20 mouse cellular contexts compared by ENCODE assay signal in the genomic region with DNA sequence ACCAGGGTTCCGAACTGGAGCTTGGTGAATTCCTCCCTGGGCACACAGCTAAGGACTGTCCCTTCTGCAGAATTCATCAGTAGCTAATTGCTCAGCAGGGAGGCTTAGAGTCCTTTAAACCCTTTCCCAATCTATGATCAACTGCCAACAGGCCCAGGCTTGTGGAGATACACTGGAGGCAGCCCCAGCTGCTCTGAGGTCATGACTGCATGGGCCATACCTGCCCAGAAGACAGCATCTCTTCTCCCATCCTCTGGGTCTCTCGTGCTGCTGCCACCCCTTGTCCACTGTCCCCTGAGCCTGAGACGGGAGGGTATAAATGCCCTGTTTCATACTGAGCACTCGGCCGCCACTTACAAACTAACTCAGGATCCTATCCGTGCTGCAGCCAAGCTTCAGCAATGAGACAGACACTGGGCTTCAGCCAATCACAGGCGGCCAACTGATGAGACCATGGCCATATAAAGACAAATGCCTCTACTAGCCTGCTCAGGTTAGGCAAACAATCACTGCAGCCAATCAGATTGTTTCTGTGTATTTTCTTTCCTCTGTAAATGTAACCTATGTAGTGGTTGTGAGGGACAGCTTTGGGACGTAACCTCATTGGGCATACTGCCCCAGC. TPM values are rescaled to one million over a fixed set of nuclear protein-coding genes. Genes with fewer than 3 reads are reported as not detected.
DNase-seq lines count a peak whose midpoint lies in the region; ATAC-seq and TF ChIP-seq lines count a peak whose summit lies in the region.
"Had no signal": no experiment of that assay in that cellular context is flagged by ENCODE, and none has a peak within 500 bp of the region (broad histone marks: within the 10 kb centered on the region; RNA-seq: fewer than 3 reads in every experiment).

No protein-coding gene starts in this region.

- no peak for TF ChIP-seq CTCF in E14TG2a.4 (conservative IDR thresholded peaks at IDR 0.05; ENCODE audit: low read length)
- no peak for TF ChIP-seq CTCF in ES-Bruce4 (IDR thresholded peaks at IDR 0.05; ENCODE audit: low read depth, low read length)

- H3K27ac ChIP-seq in liver, embryonic 13.5 days: no peak overlapping the region
- H3K27ac ChIP-seq in ES-Bruce4 (ENCODE audit: insufficient read depth, low read length): peak overlapping the region; percentile 20
- peak overlapping the region; percentile 38; the same call in 1 of the 2 replicates for H3K27ac ChIP-seq in limb, embryonic 15.5 days
- H3K27ac ChIP-seq: embryonic facial prominence, embryonic 10.5 days; forebrain, embryonic 12.5 days; heart, adult 2 months; heart, embryonic 15.5 days; hindbrain, embryonic 10.5 days; limb, embryonic 13.5 days had no signal

- WGBS in liver, embryonic 13.5 days (ENCODE audit: insufficient replicate concordance): 66% methylated on average over 8 of the region's 8 CpGs
- 59% methylated on average over 8 of the region's 8 CpGs for WGBS in limb, embryonic 15.5 days

- no peak overlapping the region for H3K4me2 ChIP-seq in liver, embryonic 13.5 days
- no peak overlapping the region for H3K4me2 ChIP-seq in limb, embryonic 15.5 days
- H3K4me2 ChIP-seq: forebrain, embryonic 12.5 days; heart, embryonic 15.5 days; limb, embryonic 13.5 days had no signal

- no peak overlapping the region; the same call in 1 of the 2 replicates for H3K9ac ChIP-seq in liver, embryonic 13.5 days
- peak overlapping the region; percentile 47 for H3K9ac ChIP-seq in ES-Bruce4 (ENCODE audit: low read depth, poor library complexity, severe bottlenecking)
- no peak overlapping the region for H3K9ac ChIP-seq in limb, embryonic 15.5 days
- H3K9ac ChIP-seq: forebrain, embryonic 12.5 days; heart, embryonic 15.5 days; limb, embryonic 13.5 days had no signal

- no peak for TF ChIP-seq POLR2A in ES-Bruce4 (IDR thresholded peaks at IDR 0.05; ENCODE audit: insufficient read depth, low read length)

- H3K9me3 ChIP-seq in liver, embryonic 13.5 days (replicated peaks): peaks cover 9% of the 10 kb centered on the region; the same call in 1 of the 2 replicates
- peaks cover 6% of the 10 kb centered on the region for H3K9me3 ChIP-seq in E14TG2a.4 (ENCODE audit: low read length)
- peaks cover 4% of the 10 kb centered on the region; the same call in 1 of the 2 replicates for H3K9me3 ChIP-seq in ES-Bruce4 (replicated peaks; ENCODE audit: control insufficient read depth, insufficient read depth, low read length, poor library complexity, severe bottlenecking)
- no peaks in the 10 kb centered on the region for H3K9me3 ChIP-seq in limb, embryonic 15.5 days
- H3K9me3 ChIP-seq: heart, embryonic 15.5 days had no signal

- TF ChIP-seq EP300 in ES-Bruce4 (IDR thresholded peaks at IDR 0.05; ENCODE audit: insufficient read depth, low read depth, low read length): no peak

- H3K36me3 ChIP-seq in liver, embryonic 13.5 days: no peaks in the 10 kb centered on the region; the same call in 1 of the 2 replicates
- H3K36me3 ChIP-seq in E14TG2a.4 (ENCODE audit: insufficient read depth, low read length) (no peaks in the 10 kb centered on the region), ES-Bruce4 (ENCODE audit: control insufficient read depth, insufficient read depth, low read length, poor library complexity, severe bottlenecking) (no peaks in the 10 kb centered on the region)
- no peaks in the 10 kb centered on the region for H3K36me3 ChIP-seq in limb, embryonic 15.5 days
- H3K36me3 ChIP-seq: embryonic facial prominence, embryonic 10.5 days; forebrain, embryonic 12.5 days; G1E; heart, embryonic 15.5 days; hindbrain, embryonic 10.5 days; limb, embryonic 13.5 days had no signal

- DNase-seq in liver, embryonic 13.5 days: no peak
- no peak for DNase-seq in liver
- no peak for DNase-seq in right cerebral cortex, postnatal 25 days
- DNase-seq in frontal cortex, postnatal 25 days (ENCODE audit: low spot score in 2 of 2): no peak
- DNase-seq: cerebellum, adult 2 months; cerebellum, postnatal 36 days; gastrocnemius, postnatal 14 days; heart, adult 2 months; kidney, adult 8-10 months; thymus, postnatal 14 days had no signal

- no peaks in the 10 kb centered on the region for H3K27me3 ChIP-seq in liver, embryonic 13.5 days
- H3K27me3 ChIP-seq in E14TG2a.4 (ENCODE audit: insufficient read depth, low read length): no peaks in the 10 kb centered on the region
- no peaks in the 10 kb centered on the region for H3K27me3 ChIP-seq in ES-Bruce4 (ENCODE audit: control insufficient read depth, insufficient read depth, low read length, poor library complexity, severe bottlenecking)
- H3K27me3 ChIP-seq in limb, embryonic 15.5 days: no peaks in the 10 kb centered on the region
- H3K27me3 ChIP-seq: forebrain, embryonic 12.5 days; heart, embryonic 15.5 days; limb, embryonic 13.5 days had no signal

- H3K4me3 ChIP-seq in liver, embryonic 13.5 days (replicated peaks): no peak overlapping the region
- H3K4me3 ChIP-seq in E14TG2a.4 (replicated peaks; ENCODE audit: low read length) (peak overlapping the region; percentile 56), ES-Bruce4 (ENCODE audit: low read depth, low read length) (peak overlapping the region; percentile 59)
- H3K4me3 ChIP-seq in limb, embryonic 15.5 days: no peak overlapping the region
- H3K4me3 ChIP-seq: embryonic facial prominence, embryonic 10.5 days; forebrain, embryonic 12.5 days; heart, adult 2 months; heart, embryonic 15.5 days; hindbrain, embryonic 10.5 days; limb, embryonic 13.5 days; megakaryocyte, embryonic 14.5 days had no signal

- H3K4me1 ChIP-seq in liver, embryonic 13.5 days (replicated peaks): peaks cover 45% of the 10 kb centered on the region
- H3K4me1 ChIP-seq in E14TG2a.4 (replicated peaks; ENCODE audit: low read depth, low read length) (peaks cover 61% of the 10 kb centered on the region), ES-Bruce4 (ENCODE audit: control insufficient read depth, insufficient read depth, low read length) (peaks cover 3% of the 10 kb centered on the region)
- peaks cover 6% of the 10 kb centered on the region; the same call in 1 of the 2 replicates for H3K4me1 ChIP-seq in limb, embryonic 15.5 days
- H3K4me1 ChIP-seq: forebrain, embryonic 12.5 days; heart, embryonic 15.5 days; hindbrain, embryonic 10.5 days had no signal

- peak; percentile 27; the same call in 1 of the 2 replicates for ATAC-seq in liver, embryonic 13.5 days (ENCODE audit: low read depth)
- no peak for ATAC-seq in limb, embryonic 15.5 days (ENCODE audit: insufficient number of reproducible peaks, low FRiP score, low TSS enrichment, low read depth)

RNA-seq across cellular contexts. Expression of gene Ddx6, which starts 17.9 kb away (rescaled TPM):
- 7.2 and 8.2 TPM in 2 replicates for polyA plus RNA-seq in liver, embryonic 13.5 days (2015; fragmentation: Nextera tagmentation; extraction: Ambion mirVana)
- polyA plus RNA-seq in ES-Bruce4 (2011; ENCODE audit: insufficient read depth, insufficient read length, low read depth, missing spikeins): 165 and 176 TPM in 2 replicates
- polyA plus RNA-seq in limb, embryonic 15.5 days (2015; fragmentation: Nextera tagmentation; extraction: Ambion mirVana): 17.7 and 18.4 TPM in 2 replicates

RNA-seq across cellular contexts. Expression of gene Cxcr5, which starts 25.1 kb away (rescaled TPM):
- 0.09 TPM in 1 of 2 replicates, not detected in the other for polyA plus RNA-seq in liver, embryonic 13.5 days (2015; fragmentation: Nextera tagmentation; extraction: Ambion mirVana)
- not detected in 2 replicates for polyA plus RNA-seq in ES-Bruce4 (2011; ENCODE audit: insufficient read depth, insufficient read length, low read depth, missing spikeins)
- 0.24 and 0.46 TPM in 2 replicates for polyA plus RNA-seq in limb, embryonic 15.5 days (2015; fragmentation: Nextera tagmentation; extraction: Ambion mirVana)
- polyA plus RNA-seq: embryonic facial prominence, embryonic 10.5 days; G1E; hindbrain, embryonic 10.5 days had no signal

Comparison
In these comparisons a context has a peak if more than half of its experiments do, and no peak if none do; other contexts are left out.
1. H3K4me3 ChIP-seq: peak in E14TG2a.4 (single experiment) and ES-Bruce4 (single experiment); none in liver, embryonic 13.5 days (single experiment) and limb, embryonic 15.5 days (single experiment).